Mouse (Mus musculus) right cerebral cortex, postnatal 36 days (tissue): ENCODE data around the gene Myg1.

Source experiments
- DNase-seq, 2 experiments: peaks; one replicate each; pipeline ENCODE4 v3.0.0; 2022; ENCODE audit warnings: low spot score in 2 of 2, mixed read lengths in 1 of 2

Myg1 gene

DNA sequence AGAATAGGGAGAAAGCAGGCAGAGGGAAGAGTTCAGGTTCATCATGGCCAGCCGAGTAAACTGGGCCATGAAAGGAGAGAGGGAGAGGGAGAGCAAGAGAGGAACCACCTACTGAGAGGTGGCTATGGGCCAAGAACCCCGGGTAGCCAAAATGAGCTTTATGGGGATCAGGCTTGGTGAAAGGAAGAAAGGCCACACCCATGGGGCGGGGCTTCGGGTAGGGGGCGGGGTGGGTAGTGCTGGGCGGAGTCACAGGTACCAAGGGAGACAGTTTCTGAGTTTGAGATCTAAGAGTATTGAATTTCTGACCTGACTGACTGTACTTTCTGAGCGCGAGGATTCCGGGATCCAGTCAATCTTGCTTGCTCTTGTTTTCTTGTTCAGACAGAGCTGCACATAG is 55.1 kb downstream of the Myg1 start:
- no peak for DNase-seq
